Mouse (Mus musculus): ENCODE data around the gene Sh3glb2. TPM values are rescaled to one million over a fixed set of nuclear protein-coding genes. Genes with fewer than 3 reads are reported as not detected.

The Sh3glb2 gene
- polyA plus RNA-seq (2012; rRNA removed), result 253 and 265 TPM in 2 replicates

DNA sequence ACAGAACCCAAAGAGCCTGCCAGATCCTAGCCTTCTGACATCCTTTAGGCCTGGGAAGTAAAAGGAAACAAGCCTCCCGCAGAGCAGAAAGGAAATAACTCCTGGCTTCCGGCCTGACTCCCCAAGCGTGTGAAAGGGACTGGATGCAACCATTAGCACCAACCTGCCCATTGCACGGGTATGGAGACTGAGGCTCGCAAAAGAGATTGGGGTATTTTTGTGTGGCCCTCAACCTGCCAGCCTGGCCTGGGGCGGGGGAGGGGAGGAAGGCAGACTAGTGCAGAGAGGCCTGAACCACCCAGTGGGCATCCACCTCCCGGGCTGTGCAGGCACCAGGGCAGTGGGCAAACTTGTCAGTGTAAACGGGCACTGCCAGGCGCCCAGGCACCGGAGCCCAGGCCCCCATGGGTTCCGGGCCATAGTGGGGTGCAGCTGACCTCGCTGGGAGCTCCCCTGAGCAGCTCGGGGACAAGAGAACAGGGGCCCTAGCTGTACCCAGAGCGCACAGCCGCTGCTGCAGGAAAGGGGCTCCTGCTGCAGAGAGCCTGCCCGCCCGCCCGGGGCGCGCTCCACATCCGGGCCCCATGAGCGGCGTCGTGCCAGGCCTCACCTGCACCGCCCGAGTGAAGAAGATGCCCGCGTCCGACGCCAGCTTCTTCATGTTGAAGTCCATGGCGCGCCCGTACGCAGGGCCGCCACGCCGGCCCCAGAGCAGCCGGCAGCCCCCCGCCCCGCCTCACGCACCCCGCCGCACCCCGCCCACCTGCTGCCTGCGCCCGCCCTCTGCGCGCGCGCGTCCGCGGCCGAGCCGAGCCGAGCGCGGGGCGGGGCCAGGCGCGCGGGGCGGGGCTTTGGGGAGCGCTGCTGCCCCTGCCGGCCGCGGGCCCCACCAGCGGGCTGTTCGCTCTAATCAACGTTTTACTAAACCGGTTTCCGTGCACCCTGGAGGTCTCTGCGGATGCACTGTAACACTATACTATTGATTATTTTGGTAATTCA lies at the start of gene Sh3glb2:
TSS of gene Sh3glb2 (minus strand) at position 805 of the 999 bp plus-strand sequence.
- Histone ChIP-seq H3K4me1 (replicated peaks; ENCODE audit: control insufficient read depth, insufficient read depth, low read length) (peaks cover 12% of the 10 kb centered on the region), H3K27ac (ENCODE audit: control insufficient read depth, insufficient read depth, low read length) (peak within 1 kb of the TSS; percentile 33), H3K27me3 (ENCODE audit: control insufficient read depth, insufficient read depth, low read length) (no peaks in the 10 kb centered on the region), H3K36me3 (ENCODE audit: control insufficient read depth, insufficient read depth, low read length) (no peaks in the 10 kb centered on the region), H3K4me3 (ENCODE audit: control insufficient read depth, insufficient read depth, low read length) (peak within 1 kb of the TSS; percentile 75)
- peak; percentile 85 for DNase-seq
- 2% methylated on average over 73 of the region's 73 CpGs for WGBS
- no peak for TF ChIP-seq POLR2A (IDR thresholded peaks at IDR 0.05; ENCODE audit: control insufficient read depth, extremely low read depth, insufficient read depth, low read length, poor library complexity)
- peak; percentile 63; the same call in 1 of the 2 replicates for TF ChIP-seq CTCF (IDR thresholded peaks at IDR 0.05; ENCODE audit: borderline replicate concordance, control insufficient read depth, extremely low read depth, insufficient read depth, low read length, poor library complexity)

DNA sequence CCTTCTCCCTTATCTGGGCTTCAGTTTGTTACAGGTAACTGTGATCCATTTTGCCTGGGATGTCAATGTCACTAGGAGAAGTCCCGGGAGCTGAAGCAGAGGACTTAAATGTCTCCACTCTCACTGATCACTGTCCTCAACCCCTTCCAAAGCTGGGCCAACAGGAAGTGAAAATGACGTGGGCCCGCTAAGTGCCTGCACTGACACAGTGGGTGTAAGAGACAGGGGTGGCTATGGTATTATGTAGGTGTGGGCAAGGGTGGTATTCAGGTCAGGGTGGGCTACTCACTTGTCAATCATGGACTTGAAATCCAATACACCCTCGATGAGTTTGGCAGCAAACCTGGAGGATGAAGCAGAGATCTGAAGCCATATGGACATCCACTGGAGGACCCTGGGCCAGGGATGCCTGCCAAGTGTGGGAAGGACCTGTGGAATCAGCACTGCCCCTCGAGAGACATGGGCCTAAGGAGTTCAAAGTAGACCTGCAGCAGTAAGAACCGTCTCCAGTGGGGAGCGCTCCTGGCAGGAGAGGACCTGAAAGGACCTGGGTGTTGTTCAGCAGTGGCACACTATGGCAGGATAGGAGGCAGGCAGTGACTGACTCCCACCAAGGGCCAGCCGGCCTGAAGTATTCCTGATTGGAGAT lies 49.4 kb upstream of the Sh3glb2 start:
- no peaks in the 10 kb centered on the region for H3K36me3 ChIP-seq (ENCODE audit: control insufficient read depth, insufficient read depth, low read length)
- 90% methylated on average over 8 of the region's 8 CpGs for WGBS
- TF ChIP-seq CTCF (IDR thresholded peaks at IDR 0.05; ENCODE audit: borderline replicate concordance, control insufficient read depth, extremely low read depth, insufficient read depth, low read length, poor library complexity), result no peak
- no peak for TF ChIP-seq POLR2A (IDR thresholded peaks at IDR 0.05; ENCODE audit: control insufficient read depth, extremely low read depth, insufficient read depth, low read length, poor library complexity)
- H3K27me3 ChIP-seq (ENCODE audit: control insufficient read depth, insufficient read depth, low read length), result no peaks in the 10 kb centered on the region
- no peak overlapping the region for H3K4me3 ChIP-seq (ENCODE audit: control insufficient read depth, insufficient read depth, low read length)
- H3K4me1 ChIP-seq (replicated peaks; ENCODE audit: control insufficient read depth, insufficient read depth, low read length), result peaks cover under 1% of the 10 kb centered on the region; the same call in 1 of the 2 replicates
- H3K27ac ChIP-seq (ENCODE audit: control insufficient read depth, insufficient read depth, low read length), result no peak overlapping the region
- DNase-seq, result no peak

DNA sequence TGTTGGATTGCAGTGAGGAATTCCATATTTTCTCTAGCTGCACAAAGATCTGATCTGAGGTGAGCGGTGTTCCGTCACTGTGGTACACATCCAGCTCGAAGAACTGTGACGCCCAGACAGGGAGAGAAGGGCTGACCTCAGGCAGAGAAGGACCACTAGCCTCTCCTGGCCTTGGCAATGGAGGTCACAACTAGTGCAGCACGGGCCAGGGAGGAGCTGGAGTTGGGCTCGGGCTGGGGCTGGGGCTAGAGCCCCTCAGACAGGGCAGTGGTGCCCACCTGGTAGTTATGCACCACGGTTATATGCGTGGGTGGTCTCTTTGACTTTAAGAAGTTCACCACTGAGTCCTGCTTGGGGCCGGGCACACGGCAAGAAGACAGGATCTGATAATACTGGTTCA lies 48.6 kb upstream of the Sh3glb2 start:
- Histone ChIP-seq H3K36me3 (ENCODE audit: control insufficient read depth, insufficient read depth, low read length) (no peaks in the 10 kb centered on the region), H3K4me1 (replicated peaks; ENCODE audit: control insufficient read depth, insufficient read depth, low read length) (no peaks in the 10 kb centered on the region; the same call in 1 of the 2 replicates), H3K27me3 (ENCODE audit: control insufficient read depth, insufficient read depth, low read length) (no peaks in the 10 kb centered on the region), H3K4me3 (ENCODE audit: control insufficient read depth, insufficient read depth, low read length) (no peak overlapping the region), H3K27ac (ENCODE audit: control insufficient read depth, insufficient read depth, low read length) (no peak overlapping the region)
- no peak for TF ChIP-seq POLR2A (IDR thresholded peaks at IDR 0.05; ENCODE audit: control insufficient read depth, extremely low read depth, insufficient read depth, low read length, poor library complexity)
- DNase-seq, result no peak
- whole genome bisulfite sequencing, result 98% methylated on average over 10 of the region's 10 CpGs

DNA sequence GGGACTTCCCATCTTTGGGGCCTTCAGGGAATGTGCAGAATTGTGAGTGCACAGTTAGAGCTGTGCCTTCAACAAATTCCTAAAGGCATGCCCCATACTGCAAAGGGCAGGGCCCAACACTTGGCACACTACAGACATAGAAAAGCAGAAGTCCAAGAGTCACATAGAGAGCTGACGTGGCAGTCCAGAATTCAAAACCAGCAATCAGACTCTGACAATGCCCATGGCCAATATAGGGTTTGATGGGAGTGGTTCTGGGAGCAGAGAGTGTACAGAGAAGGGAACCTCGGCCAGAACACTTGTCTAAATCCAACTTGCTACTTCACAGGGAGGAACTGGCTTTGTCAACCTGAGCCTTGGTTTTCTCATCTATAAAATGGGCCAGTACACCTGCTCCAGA lies 48.1 kb upstream of the Sh3glb2 start:
- no peaks in the 10 kb centered on the region for H3K36me3 ChIP-seq (ENCODE audit: control insufficient read depth, insufficient read depth, low read length)
- no peaks in the 10 kb centered on the region for H3K27me3 ChIP-seq (ENCODE audit: control insufficient read depth, insufficient read depth, low read length)
- WGBS, result 90% methylated on average over 2 of the region's 2 CpGs
- H3K4me3 ChIP-seq (ENCODE audit: control insufficient read depth, insufficient read depth, low read length), result no peak overlapping the region
- H3K27ac ChIP-seq (ENCODE audit: control insufficient read depth, insufficient read depth, low read length), result no peak overlapping the region
- no peak for DNase-seq
- H3K4me1 ChIP-seq (replicated peaks; ENCODE audit: control insufficient read depth, insufficient read depth, low read length), result no peaks in the 10 kb centered on the region; the same call in 1 of the 2 replicates
- TF ChIP-seq CTCF (IDR thresholded peaks at IDR 0.05; ENCODE audit: borderline replicate concordance, control insufficient read depth, extremely low read depth, insufficient read depth, low read length, poor library complexity), result no peak

DNA sequence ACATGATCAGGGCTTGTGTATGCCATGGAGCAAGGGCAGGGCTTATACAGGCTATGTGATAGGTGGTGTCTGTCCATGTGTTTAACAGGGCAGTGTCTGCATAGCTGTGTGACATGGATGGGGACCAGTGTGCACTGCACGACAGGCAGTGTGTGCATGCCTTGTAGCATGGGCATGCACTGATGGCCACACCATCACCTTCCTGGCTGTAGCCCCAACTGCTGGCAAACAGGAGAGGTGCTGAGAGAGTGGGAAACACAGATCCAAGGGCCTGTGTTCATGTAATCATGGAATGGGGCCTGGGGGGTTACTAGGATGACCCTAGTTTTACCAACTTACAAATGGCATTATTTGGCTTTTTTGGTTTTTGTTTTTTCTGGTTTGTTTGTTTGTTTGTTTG lies 44.7 kb upstream of the Sh3glb2 start:
- Histone ChIP-seq H3K36me3 (ENCODE audit: control insufficient read depth, insufficient read depth, low read length) (peaks cover 8% of the 10 kb centered on the region; the same call in 1 of the 2 replicates), H3K4me1 (replicated peaks; ENCODE audit: control insufficient read depth, insufficient read depth, low read length) (no peaks in the 10 kb centered on the region; the same call in 1 of the 2 replicates), H3K27me3 (ENCODE audit: control insufficient read depth, insufficient read depth, low read length) (no peaks in the 10 kb centered on the region), H3K4me3 (ENCODE audit: control insufficient read depth, insufficient read depth, low read length) (no peak overlapping the region), H3K27ac (ENCODE audit: control insufficient read depth, insufficient read depth, low read length) (no peak overlapping the region)
- TF ChIP-seq POLR2A (IDR thresholded peaks at IDR 0.05; ENCODE audit: control insufficient read depth, extremely low read depth, insufficient read depth, low read length, poor library complexity) (no peak), CTCF (IDR thresholded peaks at IDR 0.05; ENCODE audit: borderline replicate concordance, control insufficient read depth, extremely low read depth, insufficient read depth, low read length, poor library complexity) (no peak)
- WGBS, result 96% methylated on average over 1 of the region's 1 CpGs
- no peak for DNase-seq

DNA sequence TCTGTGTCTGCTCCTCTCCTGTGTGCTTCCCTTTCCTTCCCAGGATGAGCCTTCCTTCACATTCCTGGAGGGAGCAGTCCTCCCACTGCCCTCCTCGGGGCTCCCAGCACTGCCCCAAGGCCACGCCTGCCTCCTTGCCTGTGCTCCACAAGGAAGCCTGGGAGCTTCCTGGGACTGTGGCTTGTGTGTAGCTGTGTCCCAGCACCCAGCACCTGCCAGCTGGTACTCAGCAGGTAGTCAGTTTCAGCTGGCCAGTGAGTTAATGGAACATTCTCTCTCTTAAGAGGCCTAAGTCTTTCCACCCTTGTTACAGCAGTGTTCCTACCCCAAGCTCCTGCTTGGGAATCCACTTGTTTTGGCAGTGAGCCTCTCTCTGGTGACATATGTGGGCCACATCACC lies 43.7 kb upstream of the Sh3glb2 start:
- Histone ChIP-seq H3K4me1 (replicated peaks; ENCODE audit: control insufficient read depth, insufficient read depth, low read length) (no peaks in the 10 kb centered on the region; the same call in 1 of the 2 replicates), H3K27me3 (ENCODE audit: control insufficient read depth, insufficient read depth, low read length) (no peaks in the 10 kb centered on the region), H3K36me3 (ENCODE audit: control insufficient read depth, insufficient read depth, low read length) (peaks cover 8% of the 10 kb centered on the region; the same call in 1 of the 2 replicates), H3K27ac (ENCODE audit: control insufficient read depth, insufficient read depth, low read length) (no peak overlapping the region), H3K4me3 (ENCODE audit: control insufficient read depth, insufficient read depth, low read length) (no peak overlapping the region)
- DNase-seq, result no peak
- 100% methylated on average over 2 of the region's 2 CpGs for WGBS
- TF ChIP-seq CTCF (IDR thresholded peaks at IDR 0.05; ENCODE audit: borderline replicate concordance, control insufficient read depth, extremely low read depth, insufficient read depth, low read length, poor library complexity), result no peak
- no peak for TF ChIP-seq POLR2A (IDR thresholded peaks at IDR 0.05; ENCODE audit: control insufficient read depth, extremely low read depth, insufficient read depth, low read length, poor library complexity)
